Mouse (Mus musculus) neutrophil, adult 5-6 weeks (primary cell): ENCODE data around the gene Cyth2. TPM values are rescaled to one million over a fixed set of nuclear protein-coding genes. Genes with fewer than 3 reads are reported as not detected.

Experiments
- ATAC-seq: fragments of 151-379, 151-347 bp; 2 replicates; pipeline ENCODE4 v1.8.0; 2017; ENCODE audit warnings: mild to moderate bottlenecking, moderate TSS enrichment; ENCODE audit not compliant: insufficient number of reproducible peaks, poor library complexity, low FRiP score, severe bottlenecking; ENCODE audit errors: extremely low read depth
- total RNA-seq: library from RNA; stranded (forward); fragments of 200-1000 nt; gene quantifications from 2 replicates; pipeline ENCODE4 v1.2.3, GENCODE M21; 2017

The Cyth2 gene
- total RNA-seq, 1 experiment from 2014 or later = 94.0 TPM

GRCm38 (mm10) chr7:45815984-45816351 lies 1.6 kb upstream of the Cyth2 start:
- ATAC-seq = no peak

GRCm38 (mm10) chr7:45815323-45815983 lies 1.1 kb upstream of the Cyth2 start:
- no peak for ATAC-seq

GRCm38 (mm10) chr7:45814841-45815240 lies 460 bp upstream of the Cyth2 start:
- ATAC-seq = no peak

- no peak for ATAC-seq
These were observed 1.5 kb downstream of the Cyth2 start for GRCm38 (mm10) chr7:45812921-45813320.

- no peak for ATAC-seq
These were observed 4.9 kb downstream of the Cyth2 start for GRCm38 (mm10) chr7:45809276-45810075.

- no peak for ATAC-seq
These were observed 5.9 kb downstream of the Cyth2 start for GRCm38 (mm10) chr7:45808471-45808870.

GRCm38 (mm10) chr7:45805941-45806340 lies 8.4 kb downstream of the Cyth2 start:
- ATAC-seq = no peak

- ATAC-seq = no peak
These were observed 11.8 kb downstream of the Cyth2 start for GRCm38 (mm10) chr7:45802551-45802950.

GRCm38 (mm10) chr7:45801348-45801747 lies 13.0 kb downstream of the Cyth2 start:
- ATAC-seq = peak; percentile 81

GRCm38 (mm10) chr7:45800546-45801204 lies 13.7 kb downstream of the Cyth2 start:
- 0 out of 2 replicates have a peak, but pooled peaks have one; percentile 21 for ATAC-seq

GRCm38 (mm10) chr7:45800001-45800400 lies 14.4 kb downstream of the Cyth2 start:
- no peak for ATAC-seq

GRCm38 (mm10) chr7:45798931-45799330 lies 15.4 kb downstream of the Cyth2 start:
- ATAC-seq = no peak

- ATAC-seq = no peak
These were observed 15.9 kb downstream of the Cyth2 start for GRCm38 (mm10) chr7:45798511-45798836.

GRCm38 (mm10) chr7:45797661-45798510 lies 16.5 kb downstream of the Cyth2 start:
- no peak for ATAC-seq

- no peak for ATAC-seq
These were observed 17.4 kb downstream of the Cyth2 start for GRCm38 (mm10) chr7:45796950-45797349.

GRCm38 (mm10) chr7:45794971-45795370 lies 19.4 kb downstream of the Cyth2 start:
- ATAC-seq = no peak

GRCm38 (mm10) chr7:45793969-45794585 lies 20.3 kb downstream of the Cyth2 start:
- no peak for ATAC-seq

GRCm38 (mm10) chr7:45793240-45793639 lies 21.1 kb downstream of the Cyth2 start:
- no peak for ATAC-seq
